Mouse (Mus musculus) heart, embryonic 11.5 days (tissue): ENCODE data around the gene Adgrl4. TPM values are rescaled to one million over a fixed set of nuclear protein-coding genes. Genes with fewer than 3 reads are reported as not detected.

Source experiments
- ATAC-seq: fragments of 200-750 bp; cut with Nextera tagmentation; replicated peaks from 2 replicates; pipeline ENCODE4 v1.8.0; 2017; ENCODE audit warnings: moderate library complexity; ENCODE audit not compliant: insufficient number of reproducible peaks, low FRiP score, low TSS enrichment
- H3K27ac ChIP-seq: fragments of 300-500 bp; sonication (generic); 2 replicates; pipeline ENCODE4 v1.5.1; 2014; ENCODE audit warnings: mild to moderate bottlenecking, low read depth, low read length
- H3K27me3 ChIP-seq: fragments of 300-500 bp; sonication (generic); 2 replicates; pipeline ENCODE4 v1.6.1; 2014; ENCODE audit warnings: mild to moderate bottlenecking, low read length, mixed read lengths; ENCODE audit not compliant: control insufficient read depth, insufficient read depth
- H3K36me3 ChIP-seq: fragments of 300-500 bp; sonication (generic); 2 replicates; pipeline ENCODE4 v1.6.1; 2014; ENCODE audit warnings: mild to moderate bottlenecking, low read length, moderate library complexity, mixed read lengths; ENCODE audit not compliant: control insufficient read depth, insufficient read depth
- H3K4me1 ChIP-seq: fragments of 300-500 bp; sonication (generic); 2 replicates; pipeline ENCODE4 v1.6.1; 2014; ENCODE audit warnings: low read length; ENCODE audit not compliant: control insufficient read depth, insufficient read depth
- H3K4me2 ChIP-seq: fragments of 300-500 bp; sonication (generic); 2 replicates; pipeline ENCODE4 v1.6.1; 2014; ENCODE audit warnings: mild to moderate bottlenecking, moderate library complexity
- H3K4me3 ChIP-seq: fragments of 300-500 bp; sonication (generic); 2 replicates; pipeline ENCODE4 v1.5.1; 2014; ENCODE audit warnings: low read depth, low read length
- H3K9ac ChIP-seq: fragments of 300-500 bp; sonication (generic); 2 replicates; pipeline ENCODE4 v1.6.1; 2014; ENCODE audit warnings: mild to moderate bottlenecking, low read depth, low read length, moderate library complexity
- H3K9me3 ChIP-seq: fragments of 300-500 bp; sonication (generic); replicated peaks from 2 replicates; pipeline ENCODE4 v1.6.1; 2016; ENCODE audit warnings: low read length; ENCODE audit not compliant: control insufficient read depth
- WGBS: fragments of 180-500 bp; shearing (Covaris S2); extraction: QIAGEN DNeasy Blood & Tissue Kit; methylation state at CpG from one replicate; pipeline ENCODE4 v1.1.7; 2014; ENCODE audit not compliant: insufficient replicate concordance; 5-methylcytosine and 5-hydroxymethylcytosine counted together
- polyA plus RNA-seq: library from polyadenylated mRNA; unstranded; fragments of >200 nt; fragmentation: Nextera tagmentation; extraction: Ambion mirVana; gene quantifications from 2 replicates; pipeline ENCODE4 v1.2.1, GENCODE M21; 2014

The Adgrl4 gene
- polyA plus RNA-seq, 1 experiment from 2014 or later, result 8.8 TPM

DNA sequence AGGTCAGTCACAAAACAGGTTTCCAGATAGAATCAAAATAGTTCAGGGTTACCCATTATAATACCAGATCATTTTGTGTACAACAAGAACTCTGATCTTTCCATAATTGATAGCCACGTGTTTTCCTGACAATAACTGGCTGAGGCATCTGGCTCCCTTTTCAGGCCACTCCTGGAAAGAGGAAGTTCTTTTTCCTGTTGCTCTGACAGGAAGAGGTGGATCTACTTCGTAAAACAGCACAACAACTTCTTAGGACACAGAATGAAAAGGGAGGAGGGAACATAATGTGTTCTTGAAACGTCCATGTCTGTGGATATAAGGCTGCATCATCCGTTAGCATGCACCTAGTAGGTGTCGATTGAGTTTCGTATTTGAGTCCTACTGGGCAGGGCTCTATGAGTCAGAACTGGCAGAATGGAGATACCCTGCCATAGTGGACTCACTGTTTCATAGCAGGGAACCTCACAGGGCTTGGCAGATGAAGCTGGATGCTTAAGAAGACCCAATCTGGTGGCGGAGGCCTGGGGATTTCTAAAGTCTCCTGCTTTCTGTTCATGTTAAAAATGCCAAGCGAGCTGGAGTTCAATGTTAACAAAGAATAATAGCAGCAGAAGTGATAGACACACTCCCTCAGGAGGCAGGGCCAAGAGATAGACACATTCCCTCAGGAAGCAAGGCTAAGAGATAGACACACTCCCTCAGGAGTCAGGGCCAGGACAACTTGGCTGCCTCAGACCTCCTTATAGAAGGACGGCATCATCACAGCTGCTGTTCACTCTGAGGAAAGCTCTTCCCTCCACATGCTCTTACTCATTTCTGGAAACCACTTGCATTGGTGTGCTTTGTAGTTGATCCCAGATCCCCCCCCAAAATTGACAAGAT lies 13.1 kb upstream of the Adgrl4 start:
- WGBS, result 62% methylated on average over 9 of the region's 9 CpGs
- H3K4me2 ChIP-seq, result no peak overlapping the region
- no peaks in the 10 kb centered on the region for H3K4me1 ChIP-seq
- no peaks in the 10 kb centered on the region for H3K27me3 ChIP-seq
- H3K27ac ChIP-seq, result no peak overlapping the region
- no peak for ATAC-seq
- no peaks in the 10 kb centered on the region for H3K36me3 ChIP-seq
- H3K4me3 ChIP-seq, result no peak overlapping the region
- no peak overlapping the region for H3K9ac ChIP-seq
- H3K9me3 ChIP-seq, result no peaks in the 10 kb centered on the region

DNA sequence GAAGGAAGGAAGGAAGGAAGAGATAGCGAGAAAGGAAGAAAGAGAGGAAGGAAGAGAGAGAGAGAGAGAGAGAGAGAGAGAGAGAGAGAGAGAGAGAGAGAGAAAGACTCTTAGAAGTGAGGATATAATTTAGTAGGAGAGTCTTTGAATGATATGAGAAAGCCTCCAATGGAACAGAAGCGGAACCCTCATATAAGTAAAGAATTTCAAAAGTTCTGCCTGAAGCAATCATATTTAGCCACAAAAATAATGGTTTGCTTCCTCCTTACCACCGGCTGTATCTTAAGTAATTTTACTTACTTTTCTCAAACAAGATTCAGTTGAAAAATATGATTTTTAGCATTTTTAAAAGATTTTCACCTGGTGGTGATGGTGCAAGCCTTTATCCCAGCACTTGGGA lies 7.6 kb upstream of the Adgrl4 start:
- no peaks in the 10 kb centered on the region for H3K4me1 ChIP-seq
- H3K27me3 ChIP-seq, result no peaks in the 10 kb centered on the region
- no peak overlapping the region for H3K4me3 ChIP-seq
- ATAC-seq, result no peak
- H3K9ac ChIP-seq, result no peak overlapping the region
- no peak overlapping the region for H3K27ac ChIP-seq
- 85% methylated on average over 3 of the region's 3 CpGs for WGBS
- H3K4me2 ChIP-seq, result no peak overlapping the region
- H3K36me3 ChIP-seq, result no peaks in the 10 kb centered on the region
- H3K9me3 ChIP-seq, result no peaks in the 10 kb centered on the region

DNA sequence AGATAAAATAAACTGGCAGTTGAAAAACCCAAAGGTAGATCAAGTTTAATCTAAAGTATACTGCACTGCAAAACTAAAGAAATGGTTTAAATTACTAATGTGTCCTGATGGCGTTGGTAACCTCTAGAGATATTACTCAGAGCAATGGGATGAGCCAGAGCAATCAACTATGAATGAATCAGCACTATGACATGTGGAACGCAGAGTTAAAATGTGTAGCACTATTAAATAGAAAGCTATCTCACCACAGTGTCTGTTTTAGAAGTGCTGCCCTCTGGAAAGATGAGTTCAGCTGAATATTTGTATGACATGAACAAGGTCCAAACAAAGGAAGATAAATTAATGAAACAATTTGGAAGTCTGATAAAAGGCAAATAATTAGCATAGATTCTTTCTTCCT lies 6.2 kb upstream of the Adgrl4 start:
- 68% methylated on average over 2 of the region's 2 CpGs for WGBS

DNA sequence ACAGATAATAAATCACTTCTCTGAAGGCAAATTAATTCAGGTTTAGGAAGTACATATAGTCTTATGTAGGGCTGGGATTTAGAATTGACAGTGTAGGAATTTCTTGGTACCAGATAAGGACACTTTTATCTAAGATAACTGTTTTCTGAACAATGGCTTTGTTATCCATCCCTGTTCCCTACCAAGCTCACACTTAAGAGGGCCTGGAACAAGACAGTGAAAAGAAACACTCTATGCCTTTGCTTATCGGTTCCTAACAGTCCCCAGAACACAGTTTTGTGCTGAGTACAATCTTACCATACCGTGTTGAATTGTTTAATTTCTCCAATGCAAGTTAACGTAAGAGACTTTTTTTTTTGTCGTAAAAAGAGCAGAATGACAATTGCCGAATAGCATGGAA lies 677 bp downstream of the Adgrl4 start:
- 38% methylated on average over 5 of the region's 5 CpGs for WGBS
- Histone ChIP-seq H3K27me3 (no peaks in the 10 kb centered on the region), H3K9ac (no peak overlapping the region), H3K4me3 (peak overlapping the region; percentile 36; the same call in 1 of the 2 replicates), H3K4me2 (peak overlapping the region; percentile 75), H3K36me3 (no peaks in the 10 kb centered on the region), H3K9me3 (no peaks in the 10 kb centered on the region), H3K27ac (peak overlapping the region; percentile 22; the same call in 1 of the 2 replicates), H3K4me1 (peaks cover 13% of the 10 kb centered on the region)
- no peak for ATAC-seq

More for the DNA sequence above, 6.2 kb upstream of the Adgrl4 start:
- Histone ChIP-seq H3K4me3 (no peak overlapping the region), H3K9me3 (no peaks in the 10 kb centered on the region), H3K4me1 (no peaks in the 10 kb centered on the region), H3K27me3 (no peaks in the 10 kb centered on the region), H3K4me2 (no peak overlapping the region), H3K36me3 (no peaks in the 10 kb centered on the region), H3K9ac (no peak overlapping the region), H3K27ac (no peak overlapping the region)
- ATAC-seq, result no peak

DNA sequence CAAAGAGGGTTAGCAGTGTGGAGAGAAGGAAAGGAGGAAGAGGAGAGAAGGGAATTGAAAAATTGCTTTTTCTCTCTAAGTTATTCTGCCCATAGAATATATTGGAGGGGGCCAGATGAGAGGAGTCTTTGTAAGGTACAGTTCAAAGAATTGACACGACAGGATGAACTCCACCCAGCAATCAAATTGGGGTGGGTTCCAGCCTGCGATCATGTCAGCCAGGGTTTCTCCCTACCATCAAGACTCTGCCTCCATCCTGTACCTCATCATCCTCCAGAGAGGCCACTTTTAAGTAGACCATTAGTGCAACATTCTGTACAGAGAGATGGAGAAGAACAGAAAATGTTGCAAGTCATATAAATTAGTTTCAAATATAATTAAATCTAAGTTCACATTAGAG lies 2.3 kb downstream of the Adgrl4 start:
- no peaks in the 10 kb centered on the region for H3K27me3 ChIP-seq
- H3K4me1 ChIP-seq, result peaks cover 13% of the 10 kb centered on the region
- no peak for ATAC-seq
- no peak overlapping the region for H3K4me2 ChIP-seq
- H3K9me3 ChIP-seq, result no peaks in the 10 kb centered on the region
- no peak overlapping the region for H3K27ac ChIP-seq
- no peak overlapping the region for H3K4me3 ChIP-seq
- no peak overlapping the region for H3K9ac ChIP-seq
- H3K36me3 ChIP-seq, result no peaks in the 10 kb centered on the region
- WGBS, result 69% methylated on average over 2 of the region's 2 CpGs

DNA sequence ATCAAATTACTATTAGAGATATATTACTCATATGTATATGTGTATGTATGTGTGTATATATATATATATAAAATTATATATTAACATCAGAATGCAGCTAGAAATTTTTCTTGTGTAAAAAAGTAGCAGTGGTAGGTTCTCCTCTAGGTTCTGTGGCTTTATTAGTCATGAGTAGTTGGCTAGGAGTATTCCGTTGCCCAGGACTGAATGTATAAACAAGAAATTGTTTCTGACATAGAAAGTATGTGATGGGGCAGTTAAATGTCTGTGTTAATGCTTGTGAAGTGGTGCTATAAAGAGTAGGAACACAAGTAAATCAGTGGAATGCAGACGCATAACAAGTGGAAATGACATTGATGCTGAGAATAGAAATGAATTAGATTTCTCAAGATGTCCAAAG lies 4.3 kb downstream of the Adgrl4 start:
- H3K4me3 ChIP-seq, result no peak overlapping the region
- no peaks in the 10 kb centered on the region for H3K9me3 ChIP-seq
- H3K27me3 ChIP-seq, result no peaks in the 10 kb centered on the region
- H3K4me2 ChIP-seq, result no peak overlapping the region
- H3K4me1 ChIP-seq, result peaks cover 13% of the 10 kb centered on the region
- H3K9ac ChIP-seq, result no peak overlapping the region
- no peak overlapping the region for H3K27ac ChIP-seq
- no peak for ATAC-seq
- 86% methylated on average over 2 of the region's 2 CpGs for WGBS
- H3K36me3 ChIP-seq, result no peaks in the 10 kb centered on the region

DNA sequence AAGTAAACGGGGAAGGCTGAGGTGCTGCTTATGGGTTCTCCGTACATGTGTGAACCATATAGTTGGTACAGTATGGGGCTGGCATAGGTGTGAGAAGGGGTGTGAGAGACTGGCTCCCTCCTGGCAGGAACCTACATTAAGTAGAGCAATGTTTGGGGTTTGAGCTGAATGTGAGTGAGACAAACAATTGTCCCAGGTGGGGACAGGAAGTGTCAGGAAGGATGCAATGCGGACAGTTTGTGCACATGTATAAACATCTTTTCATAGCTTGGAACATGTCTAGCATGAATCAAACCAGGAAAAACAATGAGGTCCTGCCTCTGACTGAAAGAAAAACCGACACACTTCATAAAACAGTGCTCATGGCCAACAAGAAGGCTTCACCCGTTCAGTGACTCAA lies 5.8 kb downstream of the Adgrl4 start:
- H3K9ac ChIP-seq, result no peak overlapping the region

DNA sequence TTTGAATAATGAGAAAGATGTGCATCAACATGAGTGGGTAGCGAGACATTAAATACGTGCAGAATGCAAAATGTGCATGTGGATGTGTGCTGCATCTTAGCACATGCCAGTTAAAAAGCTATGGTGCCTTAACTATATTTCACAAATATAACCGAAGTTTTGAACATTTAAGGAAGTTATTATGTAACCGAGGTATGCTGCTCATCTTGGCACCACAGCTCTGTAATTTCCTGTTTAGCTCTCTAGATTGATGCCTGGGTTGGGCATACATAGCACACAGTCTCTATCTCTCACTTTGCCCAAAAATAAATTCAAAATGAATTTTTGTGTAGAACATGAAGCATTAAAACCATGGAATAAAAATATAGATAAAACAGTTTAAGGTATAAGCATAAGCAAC lies 6.6 kb downstream of the Adgrl4 start:
- Histone ChIP-seq H3K27me3 (no peaks in the 10 kb centered on the region), H3K9ac (no peak overlapping the region), H3K4me3 (no peak overlapping the region), H3K4me2 (no peak overlapping the region), H3K4me1 (no peaks in the 10 kb centered on the region), H3K27ac (no peak overlapping the region), H3K9me3 (no peaks in the 10 kb centered on the region), H3K36me3 (no peaks in the 10 kb centered on the region)
- ATAC-seq, result no peak
- WGBS, result 81% methylated on average over 4 of the region's 4 CpGs

More for the DNA sequence above, 5.8 kb downstream of the Adgrl4 start:
- no peak for ATAC-seq
- Histone ChIP-seq H3K9me3 (no peaks in the 10 kb centered on the region), H3K27ac (no peak overlapping the region), H3K4me3 (no peak overlapping the region), H3K36me3 (no peaks in the 10 kb centered on the region), H3K4me1 (0 out of 2 replicates have a peak, but pooled peaks cover 2% of the 10 kb centered on the region), H3K27me3 (no peaks in the 10 kb centered on the region), H3K4me2 (no peak overlapping the region)
- WGBS, result 76% methylated on average over 5 of the region's 5 CpGs

DNA sequence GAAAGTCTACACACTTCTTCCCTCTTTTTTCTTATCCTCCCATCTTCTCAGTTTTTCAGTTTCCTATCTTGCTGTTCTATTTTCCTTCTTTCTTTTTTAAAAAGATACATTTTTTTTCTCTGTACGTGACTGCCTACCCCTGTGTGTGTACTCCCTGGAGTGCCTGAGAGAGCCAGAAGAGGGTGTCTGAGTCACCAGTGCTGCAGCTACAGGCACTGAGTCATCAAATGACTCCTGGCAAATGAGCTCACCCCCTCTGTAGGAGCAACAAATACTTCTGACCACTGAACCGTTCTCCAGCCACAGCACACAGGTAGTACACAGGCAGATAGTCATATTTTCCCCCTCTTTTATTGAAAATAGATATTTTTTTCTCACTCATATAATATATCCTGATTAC lies 8.2 kb downstream of the Adgrl4 start:
- H3K4me1 ChIP-seq, result no peaks in the 10 kb centered on the region
- no peak overlapping the region for H3K4me2 ChIP-seq
- ATAC-seq, result no peak
- H3K27me3 ChIP-seq, result no peaks in the 10 kb centered on the region
- no peak overlapping the region for H3K4me3 ChIP-seq
- no peaks in the 10 kb centered on the region for H3K9me3 ChIP-seq
- H3K27ac ChIP-seq, result no peak overlapping the region
- no peaks in the 10 kb centered on the region for H3K36me3 ChIP-seq
- H3K9ac ChIP-seq, result no peak overlapping the region
- WGBS, result 32% methylated on average over 2 of the region's 2 CpGs
